Mouse (Mus musculus): ENCODE data around the gene Baiap2. TPM values are rescaled to one million over a fixed set of nuclear protein-coding genes. Genes with fewer than 3 reads are reported as not detected.

Gene Baiap2
- polyA plus RNA-seq, 1 experiment from 2014 or later: 21.4 TPM

DNA sequence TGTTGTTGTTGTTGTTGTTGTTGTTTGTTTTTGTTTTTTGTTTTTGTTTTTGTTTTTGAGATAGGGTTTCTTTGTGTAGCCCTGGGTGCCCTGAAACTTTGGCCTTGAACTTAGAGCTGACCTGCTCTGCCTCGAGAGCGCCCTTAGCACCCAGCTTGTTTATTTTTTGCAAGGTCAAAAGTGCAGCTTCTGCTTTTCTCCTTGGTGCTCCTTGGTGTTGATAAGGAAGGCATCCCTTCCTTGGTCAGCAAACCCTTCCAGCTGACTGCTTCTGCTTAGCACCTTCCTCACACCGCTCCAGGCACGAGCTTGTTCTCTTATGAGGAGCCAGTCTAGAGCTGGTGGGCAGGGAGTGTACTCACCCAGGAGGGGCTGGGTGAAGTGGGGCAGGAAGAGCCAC is 11.7 kb downstream of the Baiap2 start:
- no peaks in the 10 kb centered on the region for H3K27me3 ChIP-seq (ENCODE audit: insufficient read depth, low read length)
- H3K36me3 ChIP-seq (ENCODE audit: insufficient read depth, low read length): no peaks in the 10 kb centered on the region
- 46% methylated on average over 4 of the region's 4 CpGs for WGBS
- 0 out of 2 replicates have a peak overlapping the region, but pooled peaks have one; percentile 6 for H3K27ac ChIP-seq
- ATAC-seq (replicated peaks; ENCODE audit: low FRiP score, low read depth) (no peak), DNase-seq (ENCODE audit: low spot score) (no peak)
- no peak overlapping the region for H3K4me3 ChIP-seq (replicated peaks; ENCODE audit: low read depth, low read length)
- H3K9me3 ChIP-seq (replicated peaks; ENCODE audit: low read length): no peaks in the 10 kb centered on the region
- H3K4me1 ChIP-seq (replicated peaks; ENCODE audit: insufficient read depth, low read length): peaks cover 24% of the 10 kb centered on the region; the same call in 1 of the 2 replicates
- H3K4me2 ChIP-seq (ENCODE audit: low read length): no peak overlapping the region
- H3K9ac ChIP-seq (ENCODE audit: low read depth, low read length): no peak overlapping the region
- no peak for TF ChIP-seq CTCF (IDR thresholded peaks at IDR 0.05; ENCODE audit: low read depth)

DNA sequence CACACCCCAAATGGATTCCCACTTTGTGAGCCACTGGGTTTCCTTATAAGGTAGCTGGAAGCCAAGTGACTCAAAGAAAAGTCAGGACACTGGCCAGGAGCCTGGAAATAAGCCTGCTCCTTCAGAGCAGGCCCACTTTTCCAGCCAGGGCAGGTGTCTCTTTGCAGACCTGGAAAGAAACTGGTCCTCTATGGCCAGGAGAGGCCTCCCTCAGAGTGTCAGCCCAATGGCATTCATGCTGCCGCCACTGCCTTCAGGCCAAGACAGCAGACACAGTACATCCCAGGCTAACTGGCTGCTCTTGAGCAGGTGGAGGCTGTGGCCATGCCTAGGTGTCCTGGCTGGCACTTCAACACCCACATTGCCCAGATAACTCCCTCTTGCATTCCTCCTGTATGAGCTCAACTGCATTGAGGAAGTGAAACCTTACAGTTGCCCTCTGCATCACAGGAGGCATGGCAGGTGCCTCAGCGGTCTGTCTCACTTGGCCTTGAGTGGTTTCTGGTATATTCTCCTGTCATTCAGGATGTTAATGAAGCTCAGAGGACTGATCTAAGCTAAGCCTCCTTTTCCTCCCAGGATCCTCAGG is 12.3 kb downstream of the Baiap2 start:
- ATAC-seq (replicated peaks; ENCODE audit: low FRiP score, low read depth): no peak
- Histone ChIP-seq H3K4me2 (ENCODE audit: low read length) (no peak overlapping the region), H3K36me3 (ENCODE audit: insufficient read depth, low read length) (no peaks in the 10 kb centered on the region), H3K27ac (0 out of 2 replicates have a peak overlapping the region, but pooled peaks have one; percentile 6), H3K9ac (ENCODE audit: low read depth, low read length) (no peak overlapping the region), H3K27me3 (ENCODE audit: insufficient read depth, low read length) (no peaks in the 10 kb centered on the region), H3K4me1 (replicated peaks; ENCODE audit: insufficient read depth, low read length) (peaks cover 27% of the 10 kb centered on the region; the same call in 1 of the 2 replicates), H3K4me3 (replicated peaks; ENCODE audit: low read depth, low read length) (no peak overlapping the region), H3K9me3 (replicated peaks; ENCODE audit: low read length) (no peaks in the 10 kb centered on the region)
- no peak for TF ChIP-seq CTCF (IDR thresholded peaks at IDR 0.05; ENCODE audit: low read depth)
- 58% methylated on average over 2 of the region's 2 CpGs for whole genome bisulfite sequencing
- no peak for DNase-seq (ENCODE audit: low spot score)

DNA sequence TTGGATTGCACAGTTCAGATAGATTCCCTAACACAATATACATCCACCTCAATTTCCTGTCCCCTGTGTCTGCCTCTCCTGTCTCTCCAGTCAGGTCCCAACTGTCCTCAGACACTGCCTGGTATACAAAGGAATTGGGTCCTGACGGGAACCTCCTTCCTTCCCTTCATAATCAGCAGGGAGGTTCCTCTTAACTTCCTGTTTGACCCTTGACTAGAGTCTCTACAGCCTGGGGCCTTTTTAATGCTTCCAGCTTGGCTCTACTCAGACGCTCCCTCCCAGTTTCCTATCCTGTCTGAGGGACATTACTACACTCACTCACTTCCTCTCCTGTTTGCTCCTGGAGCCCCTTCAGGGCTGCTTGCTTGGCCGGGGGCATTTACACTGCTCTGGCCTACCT is 12.9 kb downstream of the Baiap2 start:
- Histone ChIP-seq H3K4me1 (replicated peaks; ENCODE audit: insufficient read depth, low read length) (peaks cover 27% of the 10 kb centered on the region; the same call in 1 of the 2 replicates), H3K27ac (no peak overlapping the region; the same call in 1 of the 2 replicates), H3K9me3 (replicated peaks; ENCODE audit: low read length) (no peaks in the 10 kb centered on the region), H3K4me2 (ENCODE audit: low read length) (no peak overlapping the region), H3K4me3 (replicated peaks; ENCODE audit: low read depth, low read length) (no peak overlapping the region), H3K9ac (ENCODE audit: low read depth, low read length) (no peak overlapping the region), H3K27me3 (ENCODE audit: insufficient read depth, low read length) (no peaks in the 10 kb centered on the region), H3K36me3 (ENCODE audit: insufficient read depth, low read length) (0 out of 2 replicates have a peak, but pooled peaks cover 2% of the 10 kb centered on the region)
- DNase-seq (ENCODE audit: low spot score) (no peak), ATAC-seq (replicated peaks; ENCODE audit: low FRiP score, low read depth) (no peak)
- TF ChIP-seq CTCF (IDR thresholded peaks at IDR 0.05; ENCODE audit: low read depth): no peak
- WGBS: 44% methylated on average over 3 of the region's 3 CpGs

DNA sequence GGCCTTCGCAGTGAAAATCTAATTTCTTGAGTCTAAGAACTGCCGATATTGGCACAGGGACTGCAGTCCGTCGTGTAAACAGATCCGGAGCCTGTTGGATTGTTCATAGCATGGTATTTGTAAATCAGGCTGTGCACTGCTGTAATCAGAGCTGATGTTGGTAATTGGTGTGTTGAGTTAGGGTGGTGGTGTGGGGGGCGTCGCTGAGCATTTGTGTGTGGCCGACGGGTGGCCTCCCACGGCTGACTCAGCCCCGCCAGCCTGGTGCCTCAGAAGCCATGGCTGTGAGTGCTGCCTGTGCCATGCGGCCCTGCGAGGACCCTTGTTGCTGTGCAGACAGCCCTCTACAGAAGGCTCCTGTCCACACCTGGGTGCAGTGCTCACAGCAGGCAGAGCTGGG is 14.0 kb downstream of the Baiap2 start:
- Histone ChIP-seq H3K27me3 (ENCODE audit: insufficient read depth, low read length) (no peaks in the 10 kb centered on the region), H3K4me2 (ENCODE audit: low read length) (no peak overlapping the region), H3K4me3 (replicated peaks; ENCODE audit: low read depth, low read length) (no peak overlapping the region), H3K9ac (ENCODE audit: low read depth, low read length) (no peak overlapping the region), H3K36me3 (ENCODE audit: insufficient read depth, low read length) (0 out of 2 replicates have a peak, but pooled peaks cover 6% of the 10 kb centered on the region), H3K4me1 (replicated peaks; ENCODE audit: insufficient read depth, low read length) (peaks cover 27% of the 10 kb centered on the region; the same call in 1 of the 2 replicates), H3K27ac (no peak overlapping the region), H3K9me3 (replicated peaks; ENCODE audit: low read length) (no peaks in the 10 kb centered on the region)
- TF ChIP-seq CTCF (IDR thresholded peaks at IDR 0.05; ENCODE audit: low read depth): no peak
- 57% methylated on average over 13 of the region's 13 CpGs for WGBS
- ATAC-seq (replicated peaks; ENCODE audit: low FRiP score, low read depth) (0 out of 2 replicates have a peak, but pooled peaks have one; percentile 19), DNase-seq (ENCODE audit: low spot score) (no peak)

DNA sequence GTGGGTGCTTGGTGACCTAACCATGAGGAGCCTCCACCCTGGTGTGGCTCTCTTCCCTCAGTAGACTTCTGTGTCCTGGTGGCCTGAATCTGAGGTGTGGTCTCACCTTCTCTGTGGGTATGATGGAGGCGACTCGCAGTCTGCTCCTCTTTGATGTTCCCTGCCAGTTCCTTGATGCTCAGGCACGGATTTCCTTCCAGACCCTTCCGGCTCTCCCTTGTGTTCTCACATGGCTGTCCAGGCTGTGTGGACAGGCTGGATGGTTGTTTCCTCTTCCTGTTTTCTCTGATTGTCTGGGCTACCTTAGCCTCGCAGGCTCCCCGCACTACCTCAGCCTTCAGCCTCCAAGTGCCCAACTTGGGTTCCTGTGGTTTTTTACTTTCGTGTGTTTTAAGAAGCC is 16.3 kb downstream of the Baiap2 start:
- Histone ChIP-seq H3K9ac (ENCODE audit: low read depth, low read length) (no peak overlapping the region), H3K36me3 (ENCODE audit: insufficient read depth, low read length) (0 out of 2 replicates have a peak, but pooled peaks cover 6% of the 10 kb centered on the region), H3K4me3 (replicated peaks; ENCODE audit: low read depth, low read length) (no peak overlapping the region), H3K27me3 (ENCODE audit: insufficient read depth, low read length) (no peaks in the 10 kb centered on the region), H3K27ac (no peak overlapping the region), H3K4me2 (ENCODE audit: low read length) (no peak overlapping the region), H3K9me3 (replicated peaks; ENCODE audit: low read length) (no peaks in the 10 kb centered on the region), H3K4me1 (replicated peaks; ENCODE audit: insufficient read depth, low read length) (peaks cover 20% of the 10 kb centered on the region; the same call in 1 of the 2 replicates)
- WGBS: 71% methylated on average over 7 of the region's 7 CpGs
- TF ChIP-seq CTCF (IDR thresholded peaks at IDR 0.05; ENCODE audit: low read depth): no peak
- DNase-seq (ENCODE audit: low spot score) (no peak), ATAC-seq (replicated peaks; ENCODE audit: low FRiP score, low read depth) (no peak)

DNA sequence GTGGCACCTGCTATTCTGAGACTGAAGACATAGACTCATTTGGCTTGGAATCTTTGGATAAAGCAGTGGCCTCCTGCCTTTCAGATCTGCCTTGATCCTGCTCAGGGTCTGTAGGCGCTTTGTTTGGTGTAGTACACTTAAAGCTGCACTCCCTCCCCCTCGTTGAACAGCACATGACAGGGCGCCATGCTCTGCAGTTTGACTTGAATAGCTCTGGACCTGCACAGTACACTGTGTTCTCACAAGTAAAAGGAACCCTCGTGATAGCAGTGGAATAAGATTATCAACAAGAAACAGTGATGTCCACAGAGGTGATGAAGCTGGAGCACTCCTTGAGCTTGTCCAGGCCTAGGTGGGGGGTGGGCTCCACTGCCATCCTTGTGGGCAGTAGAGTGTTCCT is 17.2 kb downstream of the Baiap2 start:
- TF ChIP-seq CTCF (IDR thresholded peaks at IDR 0.05; ENCODE audit: low read depth): no peak
- Histone ChIP-seq H3K4me1 (replicated peaks; ENCODE audit: insufficient read depth, low read length) (peaks cover 17% of the 10 kb centered on the region; the same call in 1 of the 2 replicates), H3K27ac (no peak overlapping the region), H3K9me3 (replicated peaks; ENCODE audit: low read length) (no peaks in the 10 kb centered on the region), H3K36me3 (ENCODE audit: insufficient read depth, low read length) (peaks cover 9% of the 10 kb centered on the region; the same call in 1 of the 2 replicates), H3K27me3 (ENCODE audit: insufficient read depth, low read length) (no peaks in the 10 kb centered on the region), H3K4me2 (ENCODE audit: low read length) (no peak overlapping the region), H3K4me3 (replicated peaks; ENCODE audit: low read depth, low read length) (no peak overlapping the region), H3K9ac (ENCODE audit: low read depth, low read length) (no peak overlapping the region)
- WGBS: 79% methylated on average over 4 of the region's 4 CpGs
- no peak for DNase-seq (ENCODE audit: low spot score)
- ATAC-seq (replicated peaks; ENCODE audit: low FRiP score, low read depth): no peak

All from kidney, postnatal 0 days (tissue).